In the genomic region with DNA sequence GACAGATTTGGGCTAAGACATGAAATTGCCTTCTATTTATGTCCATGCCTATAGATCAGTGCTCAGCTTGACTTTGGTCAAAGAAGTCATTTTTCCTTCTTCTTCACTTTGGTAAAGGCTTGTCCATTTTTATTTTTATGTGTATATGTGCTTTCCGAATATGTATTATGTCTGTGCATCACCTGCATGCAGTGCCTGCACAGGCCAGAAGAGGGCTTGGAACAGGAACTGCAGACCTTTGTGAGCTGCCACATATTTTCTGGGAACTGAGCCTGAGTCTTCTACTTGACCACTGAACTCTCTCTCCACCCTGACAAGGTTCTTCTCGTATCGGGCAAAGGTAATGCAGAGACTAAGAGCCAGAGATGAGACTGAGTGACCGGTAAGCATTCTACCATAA, we compare ENCODE assay signal across 17 mouse cellular contexts.
DNase-seq lines count a peak whose midpoint lies in the region; ATAC-seq and TF ChIP-seq lines count a peak whose summit lies in the region.
"Had no signal": no experiment of that assay in that cellular context is flagged by ENCODE, and none has a peak within 500 bp of the region (broad histone marks: within the 10 kb centered on the region; RNA-seq: fewer than 3 reads in every experiment).

No protein-coding gene starts in this region.

- H3K36me3 ChIP-seq in forebrain, postnatal 0 days (ENCODE audit: insufficient read depth) = no peaks in the 10 kb centered on the region
- no peaks in the 10 kb centered on the region for H3K36me3 ChIP-seq in forebrain, embryonic 15.5 days
- no peaks in the 10 kb centered on the region for H3K36me3 ChIP-seq in liver, postnatal 0 days (replicated peaks; ENCODE audit: insufficient read depth, low read length)
- H3K36me3 ChIP-seq in liver, embryonic 12.5 days = no peaks in the 10 kb centered on the region
- H3K36me3 ChIP-seq in ES-E14 (ENCODE audit: control insufficient read depth, insufficient read depth, low read length, poor library complexity, severe bottlenecking) = peaks cover 2% of the 10 kb centered on the region; the same call in 1 of the 2 replicates
- H3K36me3 ChIP-seq in stomach, postnatal 0 days (ENCODE audit: control insufficient read depth, insufficient read depth, low read length) = no peaks in the 10 kb centered on the region
- H3K36me3 ChIP-seq: embryonic facial prominence, embryonic 12.5 days; hindbrain, embryonic 12.5 days; limb, embryonic 13.5 days; neural tube, embryonic 12.5 days had no signal

- no peak overlapping the region for H3K4me3 ChIP-seq in forebrain, postnatal 0 days (ENCODE audit: low read depth, low read length)
- H3K4me3 ChIP-seq in forebrain, embryonic 15.5 days = no peak overlapping the region
- H3K4me3 ChIP-seq in liver, postnatal 0 days (ENCODE audit: low read depth, low read length) = no peak overlapping the region
- H3K4me3 ChIP-seq in liver, embryonic 12.5 days = no peak overlapping the region
- no peak overlapping the region for H3K4me3 ChIP-seq in ES-E14 (ENCODE audit: insufficient read depth in 1 of 2, low read depth in 1 of 2, low read length in 2 of 2, poor library complexity in 1 of 2, severe bottlenecking in 1 of 2)
- no peak overlapping the region for H3K4me3 ChIP-seq in stomach, postnatal 0 days (ENCODE audit: low read depth, low read length)
- H3K4me3 ChIP-seq: embryonic facial prominence, embryonic 12.5 days; hindbrain, embryonic 12.5 days; limb, embryonic 13.5 days; megakaryocyte, embryonic 14.5 days; neural tube, embryonic 12.5 days had no signal

- no peak overlapping the region for H3K27ac ChIP-seq in forebrain, postnatal 0 days (ENCODE audit: low read depth, low read length)
- no peak overlapping the region for H3K27ac ChIP-seq in forebrain, embryonic 15.5 days (replicated peaks)
- H3K27ac ChIP-seq in liver, postnatal 0 days (ENCODE audit: low read depth) = no peak overlapping the region
- no peak overlapping the region for H3K27ac ChIP-seq in liver, embryonic 12.5 days
- H3K27ac ChIP-seq in ES-E14 (ENCODE audit: insufficient read depth, low read depth, low read length, poor library complexity, severe bottlenecking) = no peak overlapping the region
- no peak overlapping the region for H3K27ac ChIP-seq in stomach, postnatal 0 days (replicated peaks)
- H3K27ac ChIP-seq: embryonic facial prominence, embryonic 12.5 days; hindbrain, embryonic 12.5 days; limb, embryonic 13.5 days; neural tube, embryonic 12.5 days had no signal

- H3K4me2 ChIP-seq in forebrain, postnatal 0 days (ENCODE audit: low read depth) = no peak overlapping the region
- H3K4me2 ChIP-seq in forebrain, embryonic 15.5 days (replicated peaks) = no peak overlapping the region
- no peak overlapping the region for H3K4me2 ChIP-seq in liver, postnatal 0 days (ENCODE audit: low read depth, low read length)
- no peak overlapping the region for H3K4me2 ChIP-seq in liver, embryonic 12.5 days
- no peak overlapping the region for H3K4me2 ChIP-seq in stomach, postnatal 0 days (replicated peaks; ENCODE audit: low read depth)
- H3K4me2 ChIP-seq: embryonic facial prominence, embryonic 12.5 days; heart, embryonic 11.5 days; hindbrain, embryonic 12.5 days; limb, embryonic 13.5 days; neural tube, embryonic 12.5 days had no signal

- in situ Hi-C loops in ES-E14 (cut with MboI; ENCODE audit: low sequenced_read_pairs in 2 of 2, unreplicated experiment in 2 of 2) = no loop called here

- no peak for TF ChIP-seq EP300 in liver, postnatal 0 days (IDR thresholded peaks at IDR 0.05; ENCODE audit: low read depth)
- no peak for TF ChIP-seq EP300 in stomach, postnatal 0 days (optimal IDR thresholded peaks at IDR 0.05)

- H3K27me3 ChIP-seq in forebrain, postnatal 0 days (ENCODE audit: insufficient read depth, low read length) = no peaks in the 10 kb centered on the region
- no peaks in the 10 kb centered on the region for H3K27me3 ChIP-seq in forebrain, embryonic 15.5 days
- no peaks in the 10 kb centered on the region for H3K27me3 ChIP-seq in liver, postnatal 0 days (ENCODE audit: insufficient read depth, low read length)
- no peaks in the 10 kb centered on the region for H3K27me3 ChIP-seq in liver, embryonic 12.5 days (replicated peaks)
- H3K27me3 ChIP-seq in stomach, postnatal 0 days (ENCODE audit: control insufficient read depth, insufficient read depth, low read length) = no peaks in the 10 kb centered on the region
- H3K27me3 ChIP-seq: embryonic facial prominence, embryonic 12.5 days; hindbrain, embryonic 12.5 days; limb, embryonic 13.5 days; megakaryocyte, embryonic 14.5 days; neural tube, embryonic 12.5 days had no signal

- TF ChIP-seq CTCF in forebrain, postnatal 0 days (IDR thresholded peaks at IDR 0.05; ENCODE audit: low read depth) = peak; percentile 25; the same call in 1 of the 2 replicates
- peak; percentile 45 for TF ChIP-seq CTCF in liver, postnatal 0 days (IDR thresholded peaks at IDR 0.05; ENCODE audit: low read depth)
- TF ChIP-seq CTCF in stomach, postnatal 0 days (IDR thresholded peaks at IDR 0.05; ENCODE audit: low read depth) = peak; percentile 55

- DNase-seq in forebrain, postnatal 0 days = no peak
- no peak for DNase-seq in liver, postnatal 0 days
- DNase-seq in ES-E14 (ENCODE audit: low read depth, low spot score) = no peak
- no peak for DNase-seq in stomach, postnatal 0 days (ENCODE audit: low spot score)
- no peak for DNase-seq in embryo, embryonic 10 days (ENCODE audit: low spot score)
- no peak for DNase-seq in frontal cortex, adult 2 months (ENCODE audit: extremely low spot score in 1 of 2, low spot score in 1 of 2)
- DNase-seq: adrenal gland, adult 8-10 months; cerebellum, adult 11 months had no signal

- ATAC-seq in forebrain, postnatal 0 days = no peak
- no peak for ATAC-seq in forebrain, embryonic 15.5 days (replicated peaks)
- ATAC-seq in liver, postnatal 0 days = no peak
- no peak for ATAC-seq in liver, embryonic 12.5 days
- no peak for ATAC-seq in stomach, postnatal 0 days (ENCODE audit: low FRiP score, low TSS enrichment)
- ATAC-seq: forebrain, embryonic 16.5 days had no signal

- WGBS in forebrain, postnatal 0 days = 98% methylated on average over 4 of the region's 4 CpGs
- WGBS in forebrain, embryonic 15.5 days = 98% methylated on average over 4 of the region's 4 CpGs
- 91% methylated on average over 4 of the region's 4 CpGs for WGBS in liver, postnatal 0 days (ENCODE audit: insufficient replicate concordance)
- WGBS in liver, embryonic 12.5 days (ENCODE audit: insufficient replicate concordance) = 86% methylated on average over 4 of the region's 4 CpGs
- WGBS in stomach, postnatal 0 days = 98% methylated on average over 4 of the region's 4 CpGs

- no peaks in the 10 kb centered on the region for H3K4me1 ChIP-seq in forebrain, postnatal 0 days (ENCODE audit: insufficient read depth)
- no peaks in the 10 kb centered on the region for H3K4me1 ChIP-seq in forebrain, embryonic 15.5 days
- no peaks in the 10 kb centered on the region for H3K4me1 ChIP-seq in liver, postnatal 0 days (ENCODE audit: insufficient read depth)
- H3K4me1 ChIP-seq in liver, embryonic 12.5 days = no peaks in the 10 kb centered on the region
- peaks cover 4 to 5% of the 10 kb centered on the region in 2 experiments; a peak in 3 of 4 replicates for H3K4me1 ChIP-seq in ES-E14 (ENCODE audit: control insufficient read depth in 2 of 2, insufficient read depth in 2 of 2, low read length in 2 of 2, poor library complexity in 1 of 2)
- H3K4me1 ChIP-seq in stomach, postnatal 0 days (replicated peaks; ENCODE audit: control insufficient read depth, insufficient read depth) = no peaks in the 10 kb centered on the region
- H3K4me1 ChIP-seq: hindbrain, embryonic 12.5 days; limb, embryonic 13.5 days; neural tube, embryonic 12.5 days had no signal

- H3K9me3 ChIP-seq in forebrain, postnatal 0 days (ENCODE audit: low read length) = no peaks in the 10 kb centered on the region
- H3K9me3 ChIP-seq in forebrain, embryonic 15.5 days = no peaks in the 10 kb centered on the region
- H3K9me3 ChIP-seq in liver, postnatal 0 days (ENCODE audit: low read length) = no peaks in the 10 kb centered on the region
- no peaks in the 10 kb centered on the region for H3K9me3 ChIP-seq in liver, embryonic 12.5 days (replicated peaks)
- H3K9me3 ChIP-seq in ES-E14 (ENCODE audit: control insufficient read depth, insufficient read depth, low read depth, low read length) = no peaks in the 10 kb centered on the region
- H3K9me3 ChIP-seq in stomach, postnatal 0 days (ENCODE audit: control insufficient read depth, low read length) = no peaks in the 10 kb centered on the region
- H3K9me3 ChIP-seq: embryonic facial prominence, embryonic 12.5 days; hindbrain, embryonic 12.5 days; limb, embryonic 13.5 days; megakaryocyte, embryonic 14.5 days; neural tube, embryonic 12.5 days had no signal

- no peak overlapping the region for H3K9ac ChIP-seq in forebrain, postnatal 0 days
- H3K9ac ChIP-seq in forebrain, embryonic 15.5 days (replicated peaks) = no peak overlapping the region
- no peak overlapping the region for H3K9ac ChIP-seq in liver, postnatal 0 days (replicated peaks)
- no peak overlapping the region for H3K9ac ChIP-seq in liver, embryonic 12.5 days
- H3K9ac ChIP-seq in ES-E14 (ENCODE audit: insufficient read depth, low read depth, low read length, poor library complexity, severe bottlenecking) = no peak overlapping the region
- H3K9ac ChIP-seq in stomach, postnatal 0 days (ENCODE audit: low read length) = no peak overlapping the region
- H3K9ac ChIP-seq: embryonic facial prominence, embryonic 12.5 days; hindbrain, embryonic 12.5 days; limb, embryonic 13.5 days; neural tube, embryonic 12.5 days had no signal

TF ChIP-seq in ES-E14, 5 proteins besides CTCF, POLR2A, EP300 and RAD21:
- TF ChIP-seq ZC3H11A (IDR thresholded peaks at IDR 0.05; ENCODE audit: borderline replicate concordance, low read depth, low read length) (peak; percentile 9; the same call in 1 of the 2 replicates), HCFC1 (IDR thresholded peaks at IDR 0.05; ENCODE audit: borderline replicate concordance, insufficient read depth, low read length) (no peak)
TF ChIP-seq in ES-E14: peak in this region for 1.
